Mouse (Mus musculus) hindbrain, embryonic 15.5 days (tissue): ENCODE results near the gene Mef2a. TPM values are rescaled to one million over a fixed set of nuclear protein-coding genes. Genes with fewer than 3 reads are reported as not detected.
A peak's percentile ranks its signal among the peaks of the same experiment; 100 is the strongest.

Experiments
- ATAC-seq: fragments of 200-750 bp; cut with Nextera tagmentation; 2 replicates; pipeline ENCODE4 v1.8.0; 2017; ENCODE audit warnings: low read depth, moderate number of reproducible peaks, moderate TSS enrichment; ENCODE audit not compliant: low FRiP score
- H3K27ac ChIP-seq: fragments of 300-500 bp; sonication (generic); replicated peaks from 2 replicates; pipeline ENCODE4 v1.5.1; 2015; ENCODE audit warnings: mild to moderate bottlenecking, inconsistent platforms
- H3K27me3 ChIP-seq: fragments of 300-500 bp; sonication (generic); 2 replicates; pipeline ENCODE4 v1.6.1; 2015; ENCODE audit warnings: control low read depth, inconsistent platforms
- H3K36me3 ChIP-seq: fragments of 300-500 bp; sonication (generic); 2 replicates; pipeline ENCODE4 v1.6.1; 2015; ENCODE audit warnings: control low read depth, inconsistent platforms
- H3K4me1 ChIP-seq: fragments of 300-500 bp; sonication (generic); replicated peaks from 2 replicates; pipeline ENCODE4 v1.6.1; 2015; ENCODE audit warnings: control low read depth, inconsistent platforms
- H3K4me2 ChIP-seq: fragments of 300-500 bp; sonication (generic); 2 replicates; pipeline ENCODE4 v1.6.1; 2015; ENCODE audit warnings: moderate library complexity, mild to moderate bottlenecking, inconsistent platforms
- H3K4me3 ChIP-seq: fragments of 300-500 bp; sonication (generic); 2 replicates; pipeline ENCODE4 v1.5.1; 2015; ENCODE audit warnings: mild to moderate bottlenecking, inconsistent platforms
- H3K9ac ChIP-seq: fragments of 300-500 bp; sonication (generic); 2 replicates; pipeline ENCODE4 v1.6.1; 2015; ENCODE audit warnings: inconsistent platforms
- H3K9me3 ChIP-seq: fragments of 300-500 bp; sonication (generic); 2 replicates; pipeline ENCODE4 v1.6.1; 2016; ENCODE audit warnings: control low read depth, inconsistent platforms
- WGBS: fragments of 180-500 bp; shearing (Covaris S2); methylation state at CpG from one replicate; pipeline ENCODE4 v1.1.7; 2015; 5-methylcytosine and 5-hydroxymethylcytosine counted together
- polyA plus RNA-seq: library from polyadenylated mRNA; unstranded; fragments of >200 nt; fragmentation: Nextera tagmentation; extraction: Ambion mirVana; gene quantifications from 2 replicates; pipeline ENCODE4 v1.2.1, GENCODE M21; 2015

The Mef2a gene
- polyA plus RNA-seq, 1 experiment from 2014 or later = 35.0 TPM

DNA sequence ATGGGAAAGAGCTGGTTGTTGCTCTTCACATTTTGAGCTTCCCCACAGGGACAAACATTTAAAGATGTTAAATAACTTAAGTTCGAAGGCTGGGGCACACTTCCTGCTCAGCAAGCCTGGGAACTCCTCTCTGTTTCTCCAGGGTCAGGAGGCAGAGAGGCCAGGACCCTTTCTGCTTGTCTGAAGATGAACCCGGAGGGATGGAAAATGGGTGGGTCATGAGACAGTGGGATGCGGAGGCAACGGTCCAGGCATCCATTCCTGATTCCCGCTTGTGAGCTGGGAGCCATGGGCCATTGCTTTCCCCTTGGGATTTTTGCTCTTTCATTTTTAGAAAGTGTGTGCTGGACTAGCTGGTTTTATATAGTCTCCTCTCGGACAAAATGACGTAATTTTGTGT is 17.4 kb upstream of the Mef2a start:
- no peaks in the 10 kb centered on the region for H3K27me3 ChIP-seq
- H3K9me3 ChIP-seq = no peaks in the 10 kb centered on the region
- H3K9ac ChIP-seq = no peak overlapping the region
- 71% methylated on average over 7 of the region's 7 CpGs for WGBS
- H3K4me2 ChIP-seq = no peak overlapping the region
- H3K4me1 ChIP-seq = no peaks in the 10 kb centered on the region
- H3K36me3 ChIP-seq = no peaks in the 10 kb centered on the region
- H3K4me3 ChIP-seq = no peak overlapping the region
- no peak for ATAC-seq
- no peak overlapping the region for H3K27ac ChIP-seq

DNA sequence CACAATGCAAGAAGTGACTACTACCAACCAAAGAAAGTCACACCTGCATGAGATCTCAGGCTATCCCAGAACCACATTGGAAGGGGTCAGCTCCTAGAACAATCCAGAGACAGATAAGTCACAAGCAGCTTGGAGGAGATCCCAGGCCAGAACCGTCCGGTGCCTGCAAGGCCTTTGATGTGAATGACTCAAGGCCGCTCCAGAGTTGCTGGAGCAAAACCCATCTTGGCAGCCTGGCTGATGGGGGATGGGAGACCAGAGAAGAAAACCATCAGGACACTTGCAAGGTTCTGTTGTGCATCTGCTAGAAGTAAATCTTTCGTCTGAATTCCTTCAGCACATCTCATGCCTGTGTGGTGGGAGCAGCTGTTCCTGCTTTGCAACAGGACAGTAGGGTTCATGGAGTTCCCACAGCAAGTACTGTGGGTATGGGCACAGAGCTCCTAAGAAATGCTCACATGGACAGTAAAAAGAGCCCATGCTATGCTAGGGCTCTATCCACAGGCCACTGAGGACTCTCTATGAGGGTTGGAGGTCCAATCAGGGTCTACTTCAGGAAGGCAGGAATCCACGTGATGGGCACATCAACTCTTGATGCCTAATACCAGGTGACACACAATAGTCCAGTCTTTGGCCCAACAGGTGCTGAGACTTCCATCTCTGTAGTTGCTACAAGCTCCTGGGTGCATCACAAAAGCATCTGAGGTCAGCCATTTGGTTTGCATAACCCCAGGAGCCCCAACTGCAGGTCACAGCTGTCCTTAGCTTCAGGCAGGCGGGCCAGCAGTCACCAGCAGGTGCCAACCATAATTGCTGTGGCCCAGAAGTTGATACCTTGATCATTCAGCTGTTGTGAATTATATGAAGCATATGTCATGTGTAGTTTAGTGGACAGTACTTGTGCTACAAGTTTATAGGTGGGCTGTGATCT is 12.5 kb upstream of the Mef2a start:
- no peaks in the 10 kb centered on the region for H3K9me3 ChIP-seq
- no peak overlapping the region for H3K4me2 ChIP-seq
- no peaks in the 10 kb centered on the region for H3K27me3 ChIP-seq
- ATAC-seq = no peak
- H3K36me3 ChIP-seq = no peaks in the 10 kb centered on the region
- H3K4me1 ChIP-seq = no peaks in the 10 kb centered on the region
- H3K27ac ChIP-seq = no peak overlapping the region
- WGBS = 81% methylated on average over 6 of the region's 6 CpGs
- no peak overlapping the region for H3K9ac ChIP-seq
- H3K4me3 ChIP-seq = no peak overlapping the region

DNA sequence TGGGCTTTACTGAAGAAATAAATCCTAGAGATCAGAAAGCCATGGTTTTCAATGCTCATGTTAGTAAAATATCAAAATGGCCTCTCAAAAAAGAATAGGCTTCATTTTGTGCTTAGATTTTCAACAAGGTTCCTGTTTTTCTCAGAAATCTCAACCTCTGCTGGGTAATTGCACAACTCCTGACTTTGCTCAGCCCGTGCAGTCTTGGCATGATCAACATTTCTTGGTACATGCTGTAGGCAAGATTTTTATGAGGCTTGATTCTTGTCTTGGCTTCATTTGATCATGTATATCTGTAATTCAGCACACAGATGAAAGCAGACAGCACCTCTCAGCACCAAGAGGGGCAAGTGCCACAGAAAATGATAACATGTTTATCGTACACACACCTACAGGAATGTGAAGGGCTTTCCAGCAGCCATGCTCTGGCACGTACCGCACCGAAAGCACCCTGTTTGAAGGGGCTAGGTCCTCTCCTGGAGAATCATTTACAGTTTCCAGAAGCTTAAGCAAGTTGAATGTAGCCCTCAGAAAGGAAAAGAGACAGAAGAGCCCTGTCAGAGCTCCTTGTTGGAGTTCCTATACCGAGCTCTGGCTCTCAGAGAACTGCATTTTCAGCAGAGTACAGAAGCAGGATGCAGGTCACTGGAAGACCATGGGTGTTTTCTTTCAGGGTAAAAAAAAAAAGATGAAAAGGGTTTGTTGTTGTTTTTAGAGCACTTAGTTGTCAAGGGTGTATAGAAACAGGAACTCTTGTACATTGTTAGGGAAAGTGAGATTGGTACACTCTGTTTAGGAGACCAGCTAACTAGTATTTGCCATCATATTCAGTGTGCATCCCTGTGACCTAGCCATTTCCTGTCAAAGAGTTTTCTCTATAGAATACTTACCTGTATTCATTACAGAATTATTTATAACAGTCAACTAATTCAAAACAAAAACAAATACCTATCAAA is 7.8 kb upstream of the Mef2a start:
- H3K4me1 ChIP-seq = no peaks in the 10 kb centered on the region
- no peak for ATAC-seq

DNA sequence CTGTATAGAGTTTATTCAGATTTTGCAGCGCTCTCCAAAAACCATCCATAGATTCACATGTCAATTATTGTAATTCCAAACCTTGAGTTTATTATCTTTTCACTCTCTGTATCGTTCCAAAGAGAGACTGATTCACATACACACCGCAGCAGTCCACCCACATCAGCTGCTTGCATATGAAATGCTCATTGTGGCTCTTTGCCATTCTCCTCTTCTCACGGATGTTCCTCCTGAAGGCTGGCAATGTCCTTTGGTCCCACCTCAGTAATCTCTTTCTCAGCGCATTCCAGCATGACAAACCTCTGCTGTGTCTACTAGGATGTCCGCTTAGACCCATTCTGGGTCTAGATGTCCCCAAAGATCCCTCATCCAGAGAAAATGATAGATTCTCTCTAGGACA is 4.1 kb upstream of the Mef2a start:
- no peaks in the 10 kb centered on the region for H3K27me3 ChIP-seq
- no peak overlapping the region for H3K27ac ChIP-seq
- peaks cover 10% of the 10 kb centered on the region for H3K4me1 ChIP-seq
- H3K36me3 ChIP-seq = no peaks in the 10 kb centered on the region
- 85% methylated on average over 6 of the region's 6 CpGs for WGBS
- H3K4me3 ChIP-seq = no peak overlapping the region
- H3K9me3 ChIP-seq = no peaks in the 10 kb centered on the region
- ATAC-seq = no peak
- no peak overlapping the region for H3K4me2 ChIP-seq
- no peak overlapping the region for H3K9ac ChIP-seq

More for the DNA sequence above, 7.8 kb upstream of the Mef2a start:
- no peak overlapping the region for H3K4me3 ChIP-seq
- no peaks in the 10 kb centered on the region for H3K27me3 ChIP-seq
- H3K9me3 ChIP-seq = no peaks in the 10 kb centered on the region
- H3K27ac ChIP-seq = no peak overlapping the region
- no peak overlapping the region for H3K9ac ChIP-seq
- 88% methylated on average over 6 of the region's 6 CpGs for WGBS
- no peaks in the 10 kb centered on the region for H3K36me3 ChIP-seq
- H3K4me2 ChIP-seq = no peak overlapping the region

DNA sequence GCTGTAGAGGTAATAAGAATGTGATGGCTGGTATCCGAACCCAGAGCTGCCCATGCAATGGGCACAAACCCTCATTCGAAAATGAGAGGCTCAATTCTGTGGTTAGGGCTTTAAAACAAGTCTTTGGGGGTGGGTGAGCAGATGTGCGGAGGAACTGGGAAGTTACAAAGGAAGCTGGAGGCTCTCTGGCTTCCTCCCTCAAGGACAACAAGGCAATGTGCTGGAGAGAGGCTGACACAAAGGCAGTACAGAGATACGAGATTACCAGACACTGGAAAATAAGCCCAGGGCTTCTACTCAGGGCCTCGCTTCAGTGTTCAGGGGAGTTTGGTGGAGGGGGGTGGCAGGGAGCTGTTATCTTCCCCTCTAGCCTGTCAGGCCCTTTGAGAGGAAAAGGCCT is 1.3 kb upstream of the Mef2a start:
- H3K27ac ChIP-seq = peak overlapping the region; percentile 100
- peak overlapping the region; percentile 96 for H3K4me2 ChIP-seq
- no peaks in the 10 kb centered on the region for H3K9me3 ChIP-seq
- no peak overlapping the region; the same call in 1 of the 2 replicates for H3K4me3 ChIP-seq
- H3K36me3 ChIP-seq = no peaks in the 10 kb centered on the region
- no peaks in the 10 kb centered on the region for H3K27me3 ChIP-seq
- 56% methylated on average over 5 of the region's 5 CpGs for WGBS
- no peak for ATAC-seq
- H3K4me1 ChIP-seq = peaks cover 22% of the 10 kb centered on the region
- no peak overlapping the region for H3K9ac ChIP-seq

DNA sequence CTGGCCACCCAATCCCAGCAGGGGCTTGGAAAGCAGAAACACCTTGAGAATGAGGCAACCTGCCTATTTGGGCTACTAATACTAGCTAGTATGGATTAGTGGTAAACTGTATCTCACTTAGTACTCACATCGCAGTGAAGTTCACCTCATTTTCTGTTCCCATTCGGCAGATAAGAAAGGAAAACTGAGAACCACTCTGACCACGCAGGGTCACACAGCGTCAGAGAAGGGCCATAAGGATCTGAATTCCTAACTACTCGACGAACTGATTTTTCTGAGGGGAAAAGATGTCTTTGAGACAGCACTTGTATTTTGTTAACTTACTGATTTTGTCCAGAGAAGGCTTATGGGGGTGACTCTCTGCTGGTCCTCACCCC is 914 bp upstream of the Mef2a start:
- Histone ChIP-seq H3K27me3 (no peaks in the 10 kb centered on the region), H3K9ac (peak overlapping the region; percentile 100), H3K4me3 (peak overlapping the region; percentile 96), H3K9me3 (no peaks in the 10 kb centered on the region), H3K36me3 (no peaks in the 10 kb centered on the region), H3K4me1 (peaks cover 22% of the 10 kb centered on the region), H3K27ac (peak overlapping the region; percentile 100), H3K4me2 (peak overlapping the region; percentile 96)
- no peak for ATAC-seq
- WGBS = 35% methylated on average over 6 of the region's 6 CpGs

DNA sequence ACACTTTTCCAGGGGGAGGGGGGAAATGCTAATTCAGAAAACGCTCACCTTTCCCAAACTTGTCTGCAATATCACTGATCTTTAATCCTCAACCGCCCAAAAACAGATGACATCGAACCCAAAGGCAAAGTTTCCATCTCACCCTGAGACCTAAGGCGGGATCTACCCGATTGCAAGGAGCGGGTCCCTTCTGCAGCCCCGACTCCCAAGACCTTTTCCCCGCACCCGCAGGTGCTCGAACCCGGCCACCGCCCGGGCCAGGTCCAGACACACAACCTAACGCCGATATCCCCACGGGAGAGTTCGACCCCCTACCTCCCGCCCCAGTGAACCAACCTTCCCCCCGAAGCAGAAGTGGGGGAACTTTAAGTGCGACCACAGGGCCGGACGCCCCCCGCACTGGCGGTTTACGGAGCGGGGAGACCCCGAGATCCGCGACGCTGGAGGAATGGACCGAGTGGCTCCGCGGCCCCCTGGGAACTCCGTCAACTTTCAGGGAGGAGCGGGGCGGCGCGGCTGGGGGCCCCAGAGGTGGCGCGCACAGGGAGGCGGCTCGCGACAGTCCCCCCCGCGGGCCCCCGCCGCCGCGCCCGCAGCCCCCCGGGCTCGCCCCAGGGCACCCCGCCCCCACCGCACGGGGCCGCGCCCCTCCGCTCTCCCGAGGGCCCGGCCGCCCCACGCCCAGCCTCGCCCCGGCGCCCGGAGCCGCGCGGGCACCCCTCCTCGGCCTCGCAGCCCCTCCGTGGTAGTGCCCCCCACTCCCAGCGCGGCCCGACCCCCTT is 576 bp downstream of the Mef2a start:
- Histone ChIP-seq H3K9ac (peak overlapping the region; percentile 100), H3K4me2 (peak overlapping the region; percentile 96), H3K4me1 (peaks cover 22% of the 10 kb centered on the region), H3K27me3 (no peaks in the 10 kb centered on the region), H3K36me3 (no peaks in the 10 kb centered on the region), H3K9me3 (no peaks in the 10 kb centered on the region), H3K27ac (peak overlapping the region; percentile 100), H3K4me3 (peak overlapping the region; percentile 96)
- ATAC-seq = peak; percentile 52
- WGBS = under 1% methylated on average over 37 of the region's 75 CpGs

DNA sequence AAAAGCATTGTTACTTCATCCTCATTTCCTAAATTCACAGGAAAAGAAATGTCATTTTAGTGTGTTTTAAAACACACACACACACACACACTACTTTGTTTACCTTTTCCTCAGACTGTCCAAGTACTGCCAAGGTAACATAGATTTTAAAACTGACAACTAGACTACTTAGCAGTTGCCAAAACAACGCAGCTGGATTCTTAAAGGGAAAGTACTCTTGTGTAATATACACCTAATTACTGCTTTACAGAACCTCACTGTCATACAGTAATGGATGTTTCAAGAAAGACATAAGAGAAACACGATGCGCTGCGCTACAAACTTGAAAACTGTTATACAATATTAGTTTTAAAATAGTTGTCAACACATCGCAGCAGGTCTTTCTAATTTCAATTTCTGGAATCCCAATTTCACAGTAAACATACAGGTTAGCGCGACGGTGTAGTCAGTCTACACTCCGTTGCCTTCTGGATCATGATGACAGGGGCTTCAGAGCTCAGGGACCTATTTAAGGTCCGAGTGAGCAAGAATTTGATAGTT is 1.2 kb downstream of the Mef2a start:
- peak overlapping the region; percentile 96 for H3K4me3 ChIP-seq
- ATAC-seq = no peak
- no peaks in the 10 kb centered on the region for H3K9me3 ChIP-seq
- no peaks in the 10 kb centered on the region for H3K36me3 ChIP-seq
- H3K27ac ChIP-seq = peak overlapping the region; percentile 100
- H3K4me2 ChIP-seq = peak overlapping the region; percentile 96
- peaks cover 22% of the 10 kb centered on the region for H3K4me1 ChIP-seq
- peak overlapping the region; percentile 100 for H3K9ac ChIP-seq
- no peaks in the 10 kb centered on the region for H3K27me3 ChIP-seq
- 13% methylated on average over 10 of the region's 10 CpGs for WGBS

DNA sequence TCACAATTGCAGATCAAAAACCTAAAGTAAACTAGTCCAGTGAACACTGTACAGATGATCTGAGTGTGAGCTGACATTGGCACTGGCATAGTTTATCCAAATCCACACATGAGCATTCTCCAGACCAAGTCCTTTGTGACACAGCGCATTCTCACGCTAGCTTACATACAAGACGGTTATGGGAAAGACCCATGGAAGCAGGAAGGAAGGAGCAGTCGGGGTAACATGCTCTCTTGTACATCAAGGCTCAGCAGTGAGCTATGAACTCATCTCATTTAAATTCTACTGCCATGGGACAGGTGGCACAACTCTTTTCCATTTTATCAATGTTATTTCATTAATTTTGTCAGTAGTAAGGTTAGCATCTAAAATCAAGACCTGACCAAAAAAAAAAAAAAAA is 3.0 kb downstream of the Mef2a start:
- Histone ChIP-seq H3K27ac (no peak overlapping the region), H3K4me2 (no peak overlapping the region), H3K9ac (no peak overlapping the region), H3K36me3 (no peaks in the 10 kb centered on the region), H3K4me1 (peaks cover 26% of the 10 kb centered on the region), H3K9me3 (no peaks in the 10 kb centered on the region), H3K4me3 (no peak overlapping the region), H3K27me3 (no peaks in the 10 kb centered on the region)
- WGBS = 63% methylated on average over 4 of the region's 4 CpGs
- ATAC-seq = no peak

DNA sequence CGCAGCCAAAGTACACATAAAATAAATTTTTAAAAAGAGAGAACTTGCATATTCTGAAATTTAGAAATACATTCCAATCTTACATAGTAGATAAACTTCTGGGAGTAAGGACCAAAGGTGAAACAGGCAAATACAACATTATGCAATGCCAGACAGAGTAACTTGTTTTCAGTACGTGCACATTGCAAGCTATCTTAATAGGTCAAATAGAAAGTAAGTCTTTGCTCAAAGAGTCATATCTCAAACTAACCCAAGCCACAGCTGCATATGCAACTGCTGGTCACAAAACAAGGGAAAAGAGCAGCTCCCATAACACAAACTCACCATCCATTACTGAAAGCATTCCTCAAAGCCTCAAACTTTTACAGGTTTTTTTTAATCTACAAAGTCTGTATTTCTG is 4.3 kb downstream of the Mef2a start:
- Histone ChIP-seq H3K4me1 (peaks cover 18% of the 10 kb centered on the region), H3K9ac (no peak overlapping the region), H3K9me3 (no peaks in the 10 kb centered on the region), H3K27ac (no peak overlapping the region), H3K27me3 (no peaks in the 10 kb centered on the region), H3K4me2 (no peak overlapping the region), H3K4me3 (no peak overlapping the region), H3K36me3 (no peaks in the 10 kb centered on the region)
- WGBS = 91% methylated on average over 2 of the region's 2 CpGs
- no peak for ATAC-seq

DNA sequence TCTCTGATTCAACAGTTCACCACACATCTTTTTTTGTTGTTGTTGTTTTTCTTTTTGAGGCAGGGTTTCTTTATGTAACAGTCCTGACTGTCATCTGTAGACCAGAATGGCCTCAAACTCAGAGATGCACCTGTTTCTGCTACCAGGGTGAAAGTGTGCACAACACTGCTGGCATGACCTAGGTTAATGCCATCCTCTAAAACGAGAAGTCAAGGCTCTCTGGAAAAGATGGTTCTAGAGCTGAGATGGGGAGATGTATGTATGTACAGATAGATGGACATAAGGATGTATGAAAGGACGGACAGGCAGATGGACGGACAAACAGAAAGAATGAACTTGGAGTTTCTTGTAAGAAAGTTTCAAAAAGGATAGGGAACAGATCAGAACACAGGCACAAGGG is 12.1 kb downstream of the Mef2a start:
- no peak overlapping the region for H3K4me3 ChIP-seq
- no peak overlapping the region for H3K9ac ChIP-seq
- no peaks in the 10 kb centered on the region for H3K9me3 ChIP-seq
- WGBS = 94% methylated on average over 3 of the region's 3 CpGs
- no peaks in the 10 kb centered on the region for H3K36me3 ChIP-seq
- no peak for ATAC-seq
- no peak overlapping the region for H3K4me2 ChIP-seq
- H3K27me3 ChIP-seq = no peaks in the 10 kb centered on the region
- peaks cover 6% of the 10 kb centered on the region for H3K4me1 ChIP-seq
- H3K27ac ChIP-seq = no peak overlapping the region
